ENCODE assay signal across 27 mouse cellular contexts in genomic region chr4:152650198-152650597, GRCm38 (mm10).
A peak's percentile ranks its signal among the peaks of the same experiment; 100 is the strongest.
DNase-seq lines count a peak whose midpoint lies in the region; ATAC-seq lines count a peak whose summit lies in the region.
"Had no signal": no experiment of that assay in that cellular context is flagged by ENCODE, and none has a peak within 500 bp of the region (broad histone marks: within the 10 kb centered on the region; RNA-seq: fewer than 3 reads in every experiment).

No protein-coding gene starts in this region.

- no peak for DNase-seq in kidney, adult 18-20 months
- peak; percentile 24 for DNase-seq in ES-CJ7 (ENCODE audit: low read depth, low spot score)
- DNase-seq in NIH3T3 (ENCODE audit: low read depth): peak; percentile 8
- no peak for DNase-seq in yolk sac, embryonic 10.5 days (ENCODE audit: low spot score)
- no peak for DNase-seq in ovary, postnatal 10 days (ENCODE audit: low spot score)
- DNase-seq: adrenal gland, adult 8-10 months; cerebellum, adult 2 months; cerebellum, postnatal 25 days; heart, postnatal 36 days; kidney, postnatal 36 days; lung, adult 18-20 months; lung, postnatal 10 days; right cerebral cortex, postnatal 14 days; spleen, adult 18-20 months; thymus, adult 2 months had no signal

- ATAC-seq in kidney, embryonic 16.5 days (ENCODE audit: low FRiP score, low TSS enrichment): 0 out of 2 replicates have a peak, but pooled peaks have one; percentile 47
- ATAC-seq in limb, embryonic 13.5 days (ENCODE audit: low FRiP score, low read depth): peak; percentile 90
- ATAC-seq: activated CD4-positive, CD25-positive, alpha-beta regulatory T cell, adult 4 months; forebrain, embryonic 14.5 days; hindbrain, embryonic 16.5 days; intestine, embryonic 16.5 days; liver, embryonic 12.5 days; Patski had no signal

- H3K9ac ChIP-seq in kidney, embryonic 16.5 days (replicated peaks; ENCODE audit: low read length): no peak overlapping the region
- H3K9ac ChIP-seq in limb, embryonic 13.5 days: no peak overlapping the region; the same call in 1 of the 2 replicates
- H3K9ac ChIP-seq: embryonic facial prominence, embryonic 13.5 days; heart, embryonic 15.5 days; liver, embryonic 12.5 days; neural tube, embryonic 15.5 days had no signal

- H3K4me2 ChIP-seq in kidney, embryonic 16.5 days (replicated peaks; ENCODE audit: low read depth, low read length): no peak overlapping the region; the same call in 1 of the 2 replicates
- peak overlapping the region; percentile 41 for H3K4me2 ChIP-seq in limb, embryonic 13.5 days (replicated peaks)
- H3K4me2 ChIP-seq: embryonic facial prominence, embryonic 13.5 days; heart, embryonic 15.5 days; liver, embryonic 12.5 days; neural tube, embryonic 15.5 days had no signal

- WGBS in kidney, embryonic 16.5 days: 56% methylated on average over 8 of the region's 8 CpGs
- WGBS in limb, embryonic 13.5 days: 50% methylated on average over 8 of the region's 8 CpGs

- no peak overlapping the region for H3K4me3 ChIP-seq in kidney, embryonic 16.5 days (ENCODE audit: low read length)
- H3K4me3 ChIP-seq in limb, embryonic 13.5 days: no peak overlapping the region
- H3K4me3 ChIP-seq: embryonic facial prominence, embryonic 13.5 days; heart, embryonic 15.5 days; liver, embryonic 12.5 days; midbrain, embryonic 10.5 days; neural tube, embryonic 15.5 days had no signal

- H3K27me3 ChIP-seq in kidney, embryonic 16.5 days (ENCODE audit: insufficient read depth, low read length): no peaks in the 10 kb centered on the region
- H3K27me3 ChIP-seq in limb, embryonic 13.5 days: no peaks in the 10 kb centered on the region
- H3K27me3 ChIP-seq: embryonic facial prominence, embryonic 13.5 days; heart, embryonic 15.5 days; liver, embryonic 12.5 days; neural tube, embryonic 15.5 days; Patski had no signal

- no peaks in the 10 kb centered on the region for H3K9me3 ChIP-seq in kidney, embryonic 16.5 days (ENCODE audit: low read length)
- H3K9me3 ChIP-seq in limb, embryonic 13.5 days: no peaks in the 10 kb centered on the region
- H3K9me3 ChIP-seq: embryonic facial prominence, embryonic 13.5 days; heart, embryonic 15.5 days; midbrain, embryonic 10.5 days; neural tube, embryonic 15.5 days had no signal

- no peaks in the 10 kb centered on the region for H3K36me3 ChIP-seq in kidney, embryonic 16.5 days (ENCODE audit: insufficient read depth, low read length)
- no peaks in the 10 kb centered on the region for H3K36me3 ChIP-seq in limb, embryonic 13.5 days
- H3K36me3 ChIP-seq: embryonic facial prominence, embryonic 13.5 days; heart, embryonic 15.5 days; liver, embryonic 12.5 days; midbrain, embryonic 10.5 days; neural tube, embryonic 15.5 days had no signal

- H3K4me1 ChIP-seq in kidney, embryonic 16.5 days (ENCODE audit: insufficient read depth, low read length): peaks cover 11% of the 10 kb centered on the region
- peaks cover 8% of the 10 kb centered on the region; the same call in 1 of the 2 replicates for H3K4me1 ChIP-seq in limb, embryonic 13.5 days
- H3K4me1 ChIP-seq: embryonic facial prominence, embryonic 13.5 days; heart, embryonic 15.5 days; liver, embryonic 12.5 days had no signal

- no peak overlapping the region for H3K27ac ChIP-seq in kidney, embryonic 16.5 days (ENCODE audit: low read length)
- H3K27ac ChIP-seq in limb, embryonic 13.5 days: peak overlapping the region; percentile 61; the same call in 1 of the 2 replicates
- H3K27ac ChIP-seq: embryonic facial prominence, embryonic 13.5 days; heart, embryonic 15.5 days; liver, embryonic 12.5 days; midbrain, embryonic 10.5 days; neural tube, embryonic 15.5 days had no signal

Comparison
In these comparisons a context has a peak if more than half of its experiments do, and no peak if none do; other contexts are left out.
1. DNase-seq: peak in ES-CJ7 (single experiment) and NIH3T3 (single experiment); none in kidney, adult 18-20 months (single experiment), yolk sac, embryonic 10.5 days (single experiment) and ovary, postnatal 10 days (single experiment).